Mouse (Mus musculus): Measurements from ENCODE around the gene Bysl.

DNA sequence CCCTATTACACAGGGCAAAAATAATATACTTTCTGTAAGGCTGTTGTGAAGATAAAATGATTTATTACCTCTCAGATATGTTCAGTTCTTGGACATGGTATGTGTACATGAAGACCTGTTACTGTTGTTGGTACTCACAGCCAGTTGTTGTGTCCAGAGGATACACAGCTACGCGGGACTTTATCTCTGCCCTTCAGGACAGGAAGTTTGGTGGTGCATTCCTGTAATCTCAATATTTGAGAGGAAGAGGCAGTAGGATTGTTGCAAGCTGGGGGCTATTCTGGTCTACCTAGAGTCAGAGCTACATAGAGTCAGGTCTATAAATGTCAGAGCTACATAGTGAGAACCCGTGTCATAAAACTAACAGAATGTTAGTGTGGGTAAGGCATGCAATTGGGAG, 20.2 kb downstream of the Bysl start:
- TF ChIP-seq CTCF (IDR thresholded peaks at IDR 0.05; ENCODE audit: control insufficient read depth, insufficient read depth, low read length) (no peak), POLR2A (IDR thresholded peaks at IDR 0.05; ENCODE audit: borderline replicate concordance, control insufficient read depth, low read depth, low read length) (no peak)

Measured in bone marrow, adult 2 months (tissue).